Mouse (Mus musculus): ENCODE data around the gene Rab3a. TPM values are rescaled to one million over a fixed set of nuclear protein-coding genes. Genes with fewer than 3 reads are reported as not detected.

Gene Rab3a
- total RNA-seq, 2 experiments from 2014 or later: 44.6 to 50.4 TPM

- DNase-seq: no peak
Measured at GRCm38 (mm10) chr8:70801156-70801555, 46.7 kb downstream of the Rab3a start.

GRCm38 (mm10) chr8:70801830-70802229 lies 47.4 kb downstream of the Rab3a start:
- DNase-seq: no peak

- DNase-seq: no peak
Measured at GRCm38 (mm10) chr8:70802786-70803510, 48.5 kb downstream of the Rab3a start.

GRCm38 (mm10) chr8:70803761-70804480 lies 49.4 kb downstream of the Rab3a start:
- no peak for DNase-seq

- DNase-seq: peak; percentile 89
Measured at GRCm38 (mm10) chr8:70804481-70805206, 50.2 kb downstream of the Rab3a start, which contains the start of gene Mast3. Mast3 (minus strand) TSS chr8:70805054.

GRCm38 (mm10) chr8:70806541-70806940 lies 52.1 kb downstream of the Rab3a start:
- DNase-seq: no peak

GRCm38 (mm10) chr8:70807304-70807703 lies 52.8 kb downstream of the Rab3a start:
- no peak for DNase-seq

GRCm38 (mm10) chr8:70808239-70808638 lies 53.8 kb downstream of the Rab3a start, which contains the start of gene Il12rb1:
Il12rb1 (plus strand) TSS chr8:70808449.
- DNase-seq: no peak

Small RNA genes within 50 kb of the gene (microRNA-seq; reads per million reads assigned to microRNA genes)
- 0 reads per million in 2 experiments for gene Mir7240

Other genes starting within 250 kb of the Rab3a start
- 100 to 1,000 TPM; 120 to 129 TPM for gene Rex1bd, start 247.9 kb upstream of the Rab3a start, total RNA-seq (2021)
- gene Uba52, start 243.9 kb upstream of the Rab3a start, total RNA-seq (2021): 1,000 to 10,000 TPM; 1,232 to 1,261 TPM
- gene Fkbp8, start 227.0 kb upstream of the Rab3a start, total RNA-seq (2021): 100 to 1,000 TPM; 135 to 145 TPM
- 10 to 100 TPM; 57.8 to 61.0 TPM for gene Kxd1, start 226.7 kb upstream of the Rab3a start, total RNA-seq (2021)
- 10 to 100 TPM; 12.7 to 19.8 TPM for gene Ell, start 215.2 kb upstream of the Rab3a start, total RNA-seq (2021)
- gene Isyna1, start 160.3 kb upstream of the Rab3a start, total RNA-seq (2021): 10 to 100 TPM; 30.0 to 31.6 TPM
- 10 to 100 TPM; 31.1 to 40.1 TPM for gene Ssbp4, start 145.8 kb upstream of the Rab3a start, total RNA-seq (2021)
- gene Lrrc25, start 138.5 kb upstream of the Rab3a start, total RNA-seq (2021): 1 to 10 TPM; 1.2 to 3.0 TPM
- gene Gdf15, start 122.2 kb upstream of the Rab3a start, total RNA-seq (2021): not detected
- 10 to 100 TPM; 22.5 to 23.4 TPM for gene Pgpep1, start 94.3 kb upstream of the Rab3a start, total RNA-seq (2021)
- 10 to 100 TPM; 82.3 to 83.0 TPM for gene Lsm4, start 81.4 kb upstream of the Rab3a start, total RNA-seq (2021)
- gene Jund, start 55.7 kb upstream of the Rab3a start, total RNA-seq (2021): 100 to 1,000 TPM in 1 of 2 experiments, 10 to 100 TPM in 1; 79.2 to 130 TPM
- not detected for gene Iqcn, start 51.2 kb upstream of the Rab3a start, total RNA-seq (2021)
- gene Gm3336, start 36.1 kb upstream of the Rab3a start, total RNA-seq (2021): not detected
- 1 to 10 TPM; 2.5 to 3.0 TPM for gene Pde4c, start 31.0 kb upstream of the Rab3a start, total RNA-seq (2021)
- gene Mpv17l2, start 6.3 kb downstream of the Rab3a start, total RNA-seq (2021): 10 to 100 TPM; 30.1 to 31.4 TPM
- gene Pik3r2, start 22.0 kb downstream of the Rab3a start, total RNA-seq (2021): 10 to 100 TPM; 39.4 to 47.2 TPM
- 1 to 10 TPM; 7.2 to 8.9 TPM for gene Mast3, start 50.4 kb downstream of the Rab3a start, total RNA-seq (2021)
- gene Il12rb1, start 53.8 kb downstream of the Rab3a start, total RNA-seq (2021): under 1 TPM; 0.16 to 0.23 TPM
- 10 to 100 TPM in 1 of 2 experiments, 1 to 10 TPM in 1; 4.3 to 27.1 TPM for gene Arrdc2, start 85.0 kb downstream of the Rab3a start, total RNA-seq (2021)
- gene Kcnn1, start 108.6 kb downstream of the Rab3a start, total RNA-seq (2021): 1 to 10 TPM; 3.7 to 3.8 TPM
- gene Ccdc124, start 119.3 kb downstream of the Rab3a start, total RNA-seq (2021): 10 to 100 TPM; 42.8 to 45.0 TPM
- under 1 TPM in 1 of 2 experiments, not detected in 1; 0.09 TPM for gene Slc5a5, start 138.1 kb downstream of the Rab3a start, total RNA-seq (2021)
- 1,000 to 10,000 TPM; 1,533 to 1,604 TPM for gene Rpl18a, start 142.7 kb downstream of the Rab3a start, total RNA-seq (2021)
- gene Map1s, start 151.3 kb downstream of the Rab3a start, total RNA-seq (2021): 10 to 100 TPM; 17.3 to 24.5 TPM